Mouse (Mus musculus): ENCODE measurements around the gene F2rl1.

GRCm38 (mm10) chr13:95521029-95521428 lies 4.0 kb downstream of the F2rl1 start:
- TF ChIP-seq CTCF (IDR thresholded peaks at IDR 0.05; ENCODE audit: borderline replicate concordance, extremely low read depth, insufficient read depth, insufficient read length) (no peak), POLR2A (IDR thresholded peaks at IDR 0.05; ENCODE audit: borderline replicate concordance, extremely low read depth, insufficient read depth, insufficient read length, poor library complexity, severe bottlenecking) (no peak)

Measured in brain, embryonic 14.5 days (tissue).